Mouse (Mus musculus) liver, postnatal 0 days (tissue): ENCODE measurements around the gene Rbbp8nl.

Experiments used
- CTCF ChIP-seq: sonication (generic); IDR thresholded peaks from 2 replicates; pipeline ENCODE4 v1.5.1; 2016; ENCODE audit warnings: antibody characterized with exemption, low read depth
- EP300 ChIP-seq: IDR thresholded peaks from 2 replicates; pipeline ENCODE4 v1.6.1; 2016; ENCODE audit warnings: antibody characterized with exemption, low read depth, mild to moderate bottlenecking

DNA sequence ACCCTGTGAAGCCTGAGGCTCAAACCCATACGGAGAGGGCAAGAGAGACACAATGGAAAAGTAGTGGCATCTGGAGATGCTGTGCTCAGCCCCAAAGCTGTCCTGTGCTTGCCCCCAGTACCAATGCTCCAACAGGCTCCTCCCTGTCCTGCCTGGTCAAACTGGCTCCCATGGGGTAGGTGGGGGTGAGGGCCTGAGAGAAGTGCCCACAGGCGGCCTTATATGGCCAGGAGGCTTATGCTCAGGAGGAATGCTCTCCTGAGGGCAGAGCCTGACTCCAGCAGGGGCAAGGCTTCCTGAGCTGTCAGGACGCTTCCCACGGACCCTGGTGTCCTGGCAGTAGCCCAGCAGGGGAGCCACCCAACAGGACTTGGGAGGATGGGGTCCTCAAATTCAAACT is 59.2 kb downstream of the Rbbp8nl start:
- TF ChIP-seq CTCF (no peak), EP300 (no peak)
